Mouse (Mus musculus) liver, adult 2 months (tissue): ENCODE data around the gene Frmd5. TPM values are rescaled to one million over a fixed set of nuclear protein-coding genes. Genes with fewer than 3 reads are reported as not detected.

Source experiments
- DNase-seq: peaks from one replicate; pipeline ENCODE4 v3.0.0-alpha.2; 2011; ENCODE audit warnings: low read depth, low spot score; ENCODE audit errors: extremely low read depth
- H3K27ac ChIP-seq: fragments of 200-500 bp; replicated peaks from 2 replicates; pipeline ENCODE4 v1.5.1; 2012; ENCODE audit warnings: low read depth, mild to moderate bottlenecking, control low read depth, inconsistent platforms, low read length; ENCODE audit not compliant: insufficient read depth
- H3K27me3 ChIP-seq: fragments of 200-500 bp; 2 replicates; pipeline ENCODE4 v1.6.1; 2012; ENCODE audit warnings: mild to moderate bottlenecking, moderate library complexity, low read length, inconsistent platforms; ENCODE audit not compliant: control insufficient read depth, insufficient read depth
- H3K36me3 ChIP-seq: fragments of 200-500 bp; 2 replicates; pipeline ENCODE4 v1.6.1; 2012; ENCODE audit warnings: low read length, inconsistent platforms; ENCODE audit not compliant: control insufficient read depth, insufficient read depth
- H3K4me1 ChIP-seq: fragments of 200-500 bp; 2 replicates; pipeline ENCODE4 v1.6.1; 2011; ENCODE audit warnings: low read length; ENCODE audit not compliant: control insufficient read depth, insufficient read depth
- H3K4me3 ChIP-seq: fragments of 200-500 bp; 2 replicates; pipeline ENCODE4 v1.5.1; 2011; ENCODE audit warnings: low read depth, mild to moderate bottlenecking, control low read depth, low read length, moderate library complexity; ENCODE audit not compliant: insufficient read depth
- H3K79me2 ChIP-seq: fragments of 200-500 bp; 2 replicates; pipeline ENCODE4 v1.6.1; 2012; ENCODE audit warnings: inconsistent platforms, mild to moderate bottlenecking, low read length, moderate library complexity; ENCODE audit not compliant: control insufficient read depth, insufficient read depth
- H3K9ac ChIP-seq: fragments of 200-500 bp; 2 replicates; pipeline ENCODE4 v1.6.1; 2012; ENCODE audit warnings: low read depth, mild to moderate bottlenecking, control low read depth, inconsistent platforms, low read length
- CTCF ChIP-seq: fragments of 200-500 bp; IDR thresholded peaks from 2 replicates; pipeline ENCODE4 v1.5.1; 2011; ENCODE audit warnings: low read depth, low read length, control low read depth
- POLR2A ChIP-seq: fragments of 200-500 bp; IDR thresholded peaks from 2 replicates; pipeline ENCODE4 v1.6.1; 2011; ENCODE audit warnings: low read length, control low read depth; ENCODE audit not compliant: insufficient read depth; ENCODE audit errors: extremely low read depth
- WGBS: fragments of 180-500 bp; shearing (Covaris S2); methylation state at CpG from one replicate; pipeline ENCODE4 v1.1.7; 2018; 5-methylcytosine and 5-hydroxymethylcytosine counted together
- polyA plus RNA-seq: library from polyadenylated mRNA; depleted of rRNA; stranded (reverse); fragments of >200 nt; gene quantifications from 2 replicates; pipeline ENCODE4 v1.2.3, GENCODE M21; 2012
- total RNA-seq: library from RNA; depleted of rRNA; stranded (reverse); fragments of >200 nt; gene quantifications from 2 replicates; pipeline ENCODE4 v1.2.3, GENCODE M21; 2014

The Frmd5 gene
- total and polyA plus RNA-seq, 2 experiments, result not detected

DNA sequence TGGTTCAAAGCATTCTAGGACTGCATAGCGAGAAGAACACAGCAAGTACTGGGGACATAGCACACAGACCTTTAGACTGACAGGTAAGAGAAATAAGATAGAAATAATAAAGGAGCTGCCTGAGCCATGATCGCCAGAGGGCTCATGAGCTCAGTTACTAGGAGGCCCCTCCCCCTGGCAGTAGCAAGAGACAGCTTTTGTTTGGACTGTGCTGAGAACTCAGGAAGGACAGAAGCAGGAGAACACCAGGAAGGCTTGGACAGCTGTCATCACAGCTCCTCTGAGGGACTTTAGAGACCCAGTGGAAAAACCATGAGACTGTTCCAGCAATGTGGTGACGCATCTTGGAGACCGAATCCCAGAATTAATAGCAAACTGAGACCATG is 218.6 kb downstream of the Frmd5 start:
- peaks cover 1% of the 10 kb centered on the region; the same call in 1 of the 2 replicates for H3K4me1 ChIP-seq
- no peaks in the 10 kb centered on the region for H3K27me3 ChIP-seq
- no peak for TF ChIP-seq CTCF
- no peak for TF ChIP-seq POLR2A

DNA sequence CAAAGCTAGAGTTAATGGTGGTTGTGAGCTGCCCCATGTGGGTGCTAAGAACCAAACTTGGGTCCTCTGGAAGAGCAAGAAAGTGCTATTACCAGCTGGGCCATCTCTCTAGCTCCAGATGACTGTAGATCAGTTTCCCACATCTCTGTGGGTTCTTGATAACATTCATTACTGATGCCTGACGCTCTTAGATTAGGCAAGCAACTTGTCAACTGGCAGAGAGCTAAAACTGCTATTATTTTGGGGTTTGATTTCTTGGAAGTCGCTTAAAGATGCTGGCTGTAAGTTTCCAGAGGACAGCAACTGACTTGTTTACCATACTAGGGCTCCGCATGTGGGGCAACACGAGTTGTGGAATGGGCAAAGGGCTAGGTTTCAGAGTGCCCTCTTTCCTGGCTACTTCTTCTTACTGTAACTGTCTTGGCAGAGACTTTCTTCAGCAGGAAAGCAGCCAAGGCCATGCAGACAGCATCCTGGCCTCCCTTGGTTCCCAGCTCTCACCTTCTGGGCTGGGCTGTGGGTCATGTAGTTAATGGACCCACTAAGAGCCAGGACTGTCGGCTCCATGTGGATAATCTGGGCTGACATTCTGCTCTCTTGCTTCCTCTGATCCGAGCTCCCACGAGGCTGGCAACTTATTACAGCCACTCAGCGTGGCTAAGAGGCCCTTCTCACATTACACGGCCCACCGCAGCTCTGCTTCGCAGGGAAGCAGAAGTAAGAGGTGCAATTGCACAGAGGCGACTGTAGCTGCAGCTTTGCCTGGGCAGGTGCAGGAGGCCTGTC is 219.2 kb downstream of the Frmd5 start:
- H3K4me1 ChIP-seq, result peaks cover 1% of the 10 kb centered on the region; the same call in 1 of the 2 replicates
- H3K36me3 ChIP-seq, result no peaks in the 10 kb centered on the region
- H3K27me3 ChIP-seq, result no peaks in the 10 kb centered on the region
- H3K27ac ChIP-seq, result no peak overlapping the region
- no peak for DNase-seq
- 53% methylated on average over 12 of the region's 12 CpGs for WGBS
- H3K9ac ChIP-seq, result no peak overlapping the region
- TF ChIP-seq CTCF (no peak), POLR2A (no peak)
- H3K79me2 ChIP-seq, result no peaks in the 10 kb centered on the region
- H3K4me3 ChIP-seq, result no peak overlapping the region

More for the DNA sequence above, 218.6 kb downstream of the Frmd5 start:
- Histone ChIP-seq H3K36me3 (no peaks in the 10 kb centered on the region), H3K4me3 (no peak overlapping the region), H3K9ac (no peak overlapping the region), H3K79me2 (no peaks in the 10 kb centered on the region), H3K27ac (no peak overlapping the region)
- 64% methylated on average over 4 of the region's 4 CpGs for WGBS
- no peak for DNase-seq

DNA sequence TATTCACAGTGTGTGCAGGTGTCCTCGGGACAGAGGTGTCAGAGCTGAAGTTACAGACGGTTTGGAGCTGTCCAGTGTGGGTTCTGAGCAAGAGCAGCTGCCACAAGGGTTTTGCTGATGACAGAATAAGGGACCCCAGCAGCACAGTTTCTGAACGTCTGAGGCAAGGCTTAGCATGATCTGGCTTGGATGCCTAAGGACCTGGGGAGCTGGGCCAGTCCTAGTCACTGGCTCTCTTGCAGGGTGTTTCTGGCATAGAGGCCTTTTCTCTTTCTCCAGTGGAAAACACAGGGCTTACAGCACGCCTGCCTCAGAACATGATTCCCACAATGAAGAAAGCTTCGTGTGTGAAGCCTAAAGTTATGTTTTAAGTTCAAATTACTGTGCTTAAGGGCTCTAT is 222.2 kb downstream of the Frmd5 start:
- no peaks in the 10 kb centered on the region for H3K79me2 ChIP-seq
- H3K4me1 ChIP-seq, result peaks cover 1% of the 10 kb centered on the region; the same call in 1 of the 2 replicates
- H3K27ac ChIP-seq, result no peak overlapping the region
- no peak for TF ChIP-seq POLR2A
- no peak for TF ChIP-seq CTCF
- no peak overlapping the region for H3K4me3 ChIP-seq
- WGBS, result 75% methylated on average over 5 of the region's 5 CpGs
- DNase-seq, result no peak
- H3K36me3 ChIP-seq, result no peaks in the 10 kb centered on the region
- no peak overlapping the region for H3K9ac ChIP-seq
- no peaks in the 10 kb centered on the region for H3K27me3 ChIP-seq

DNA sequence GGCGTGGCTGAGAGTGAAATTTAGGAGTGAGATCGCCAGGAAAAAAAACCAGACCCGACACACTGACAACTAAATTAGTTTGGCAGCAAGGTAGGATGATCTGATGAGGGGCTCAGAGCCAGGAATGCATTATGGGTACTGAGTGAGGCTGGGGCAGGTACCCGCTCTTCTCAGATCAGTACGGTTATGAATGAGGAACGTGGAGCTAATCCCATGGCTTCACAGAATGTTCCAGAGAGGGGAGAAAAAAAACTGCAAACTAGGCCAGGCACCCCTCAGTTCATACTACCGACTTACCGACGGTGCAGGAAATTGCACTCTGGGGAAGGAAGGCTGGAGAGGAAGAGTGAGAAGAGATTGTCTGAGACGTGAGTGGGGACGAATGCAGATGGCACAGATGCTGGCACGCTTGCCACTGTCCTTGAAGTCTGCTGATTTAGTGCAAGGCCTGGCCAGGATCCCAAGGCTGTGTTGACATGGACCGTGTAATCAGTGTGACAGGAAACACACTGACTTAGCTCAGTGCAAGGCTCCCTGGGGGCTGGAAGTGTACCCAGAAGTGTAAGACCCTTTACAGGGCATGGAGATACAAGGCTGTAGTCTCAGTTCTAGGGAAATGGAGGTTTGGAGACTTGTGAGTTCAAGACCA is 223.3 kb downstream of the Frmd5 start:
- H3K4me3 ChIP-seq, result no peak overlapping the region
- no peak overlapping the region for H3K9ac ChIP-seq
- 65% methylated on average over 13 of the region's 13 CpGs for WGBS
- no peaks in the 10 kb centered on the region for H3K27me3 ChIP-seq
- H3K36me3 ChIP-seq, result no peaks in the 10 kb centered on the region
- peak; percentile 11 for DNase-seq
- H3K27ac ChIP-seq, result no peak overlapping the region
- TF ChIP-seq POLR2A, result no peak
- TF ChIP-seq CTCF, result no peak
- no peaks in the 10 kb centered on the region for H3K79me2 ChIP-seq
- peaks cover 1% of the 10 kb centered on the region; the same call in 1 of the 2 replicates for H3K4me1 ChIP-seq

DNA sequence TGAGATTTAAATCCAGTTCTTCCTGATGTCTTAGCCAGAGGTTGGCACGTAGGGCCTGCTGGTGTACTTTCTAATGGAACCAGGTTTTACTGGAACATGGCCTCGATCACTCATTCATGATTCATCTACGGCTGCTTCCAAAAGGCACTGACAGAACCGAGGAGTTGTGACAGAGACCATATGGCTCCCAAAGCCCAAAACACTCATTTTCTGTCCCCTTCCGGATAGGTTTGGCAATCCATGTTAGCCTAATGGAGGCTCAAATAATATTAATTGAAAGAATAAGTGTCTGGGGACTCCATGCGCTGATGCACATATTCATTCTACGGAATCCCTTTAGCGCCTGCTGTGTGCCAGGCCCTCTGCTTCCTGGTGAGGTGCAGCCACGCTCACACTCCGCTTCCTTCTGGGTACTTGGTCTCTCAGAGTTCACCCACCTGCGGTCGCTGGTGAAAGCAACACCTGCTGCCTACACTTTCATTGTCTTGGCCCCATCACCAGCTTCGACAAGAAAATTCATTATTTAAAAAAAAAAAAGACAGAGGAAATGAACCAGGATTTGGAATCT is 224.0 kb downstream of the Frmd5 start:
- Histone ChIP-seq H3K4me1 (peaks cover 1% of the 10 kb centered on the region; the same call in 1 of the 2 replicates), H3K9ac (no peak overlapping the region), H3K36me3 (no peaks in the 10 kb centered on the region), H3K4me3 (no peak overlapping the region), H3K79me2 (no peaks in the 10 kb centered on the region), H3K27ac (no peak overlapping the region), H3K27me3 (no peaks in the 10 kb centered on the region)
- no peak for DNase-seq
- 90% methylated on average over 13 of the region's 13 CpGs for WGBS
- TF ChIP-seq CTCF (no peak), POLR2A (no peak)
